Mouse (Mus musculus) thymus, postnatal 36 days (tissue): ENCODE results near the gene Gm21366.
"Not testable (repeated sequence)": the region's sequence is repeated elsewhere in the genome, so short reads cannot be mapped to it uniquely, and the experiment has no call there.

Experiments
- DNase-seq, 2 experiments: peaks; one replicate each; pipeline ENCODE4 v3.0.0; 2022; ENCODE audit warnings: mixed read lengths in 2 of 2

The Gm21366 gene

DNA sequence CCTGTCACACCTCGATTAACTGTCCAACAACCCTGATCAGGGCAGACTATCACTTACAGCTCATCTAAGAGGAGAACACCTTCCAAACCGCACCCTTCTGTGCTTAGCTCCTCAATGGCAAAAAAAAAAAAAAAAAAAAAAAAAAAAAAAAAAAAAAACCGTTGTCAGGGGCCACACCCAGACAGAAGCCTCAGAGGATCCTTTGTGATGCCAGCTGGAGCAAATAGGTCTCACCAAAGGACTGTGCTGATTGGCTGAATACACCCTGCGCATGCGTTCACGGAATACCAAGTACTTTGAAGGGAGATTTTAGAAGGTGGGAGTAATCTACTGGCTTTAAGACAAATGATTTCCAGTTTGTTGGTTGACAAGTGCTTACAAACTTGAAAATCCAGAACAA is at the start of gene Gm21366:
TSS of gene Gm21366 (minus strand) at position 101 of the 400 bp plus-strand sequence.
- not testable (repeated sequence) for DNase-seq
